Mouse (Mus musculus) embryonic facial prominence, embryonic 14.5 days (tissue): ENCODE results near the gene Wdr91. TPM values are rescaled to one million over a fixed set of nuclear protein-coding genes. Genes with fewer than 3 reads are reported as not detected.

Experiments
- ATAC-seq: fragments of 200-750 bp; cut with Nextera tagmentation; 2 replicates; pipeline ENCODE4 v1.8.0; 2017; ENCODE audit warnings: low read depth, moderate number of reproducible peaks, moderate TSS enrichment
- DNase-seq: peaks from one replicate; pipeline ENCODE4 v3.0.0-alpha.2; 2015; ENCODE audit warnings: low spot score
- H3K27ac ChIP-seq: fragments of 300-500 bp; sonication (generic); replicated peaks from 2 replicates; pipeline ENCODE4 v1.5.1; 2014; ENCODE audit warnings: low read depth, mild to moderate bottlenecking, low read length, moderate library complexity
- H3K27me3 ChIP-seq: fragments of 300-500 bp; sonication (generic); replicated peaks from 2 replicates; pipeline ENCODE4 v1.6.1; 2014; ENCODE audit warnings: low read length; ENCODE audit not compliant: control insufficient read depth, insufficient read depth
- H3K36me3 ChIP-seq: fragments of 300-500 bp; sonication (generic); 2 replicates; pipeline ENCODE4 v1.6.1; 2014; ENCODE audit warnings: low read length, mixed read lengths; ENCODE audit not compliant: control insufficient read depth, insufficient read depth
- H3K4me1 ChIP-seq: fragments of 300-500 bp; sonication (generic); 2 replicates; pipeline ENCODE4 v1.6.1; 2014; ENCODE audit warnings: antibody characterized with exemption, low read length; ENCODE audit not compliant: control insufficient read depth, insufficient read depth
- H3K4me2 ChIP-seq: fragments of 300-500 bp; sonication (generic); 2 replicates; pipeline ENCODE4 v1.6.1; 2014; ENCODE audit warnings: low read depth, mild to moderate bottlenecking, low read length, moderate library complexity, mixed read lengths
- H3K4me3 ChIP-seq: fragments of 300-500 bp; sonication (generic); 2 replicates; pipeline ENCODE4 v1.5.1; 2014; ENCODE audit warnings: low read depth, mild to moderate bottlenecking, low read length
- H3K9ac ChIP-seq: fragments of 300-500 bp; sonication (generic); 2 replicates; pipeline ENCODE4 v1.6.1; 2014; ENCODE audit warnings: low read depth, mild to moderate bottlenecking, low read length, moderate library complexity, mixed read lengths
- H3K9me3 ChIP-seq: fragments of 300-500 bp; sonication (generic); 2 replicates; pipeline ENCODE4 v1.6.1; 2016; ENCODE audit warnings: low read length; ENCODE audit not compliant: control insufficient read depth
- WGBS: fragments of 180-500 bp; shearing (Covaris S2); extraction: QIAGEN DNeasy Blood & Tissue Kit; methylation state at CpG from one replicate; pipeline ENCODE4 v1.1.7; 2014; 5-methylcytosine and 5-hydroxymethylcytosine counted together
- polyA plus RNA-seq: library from polyadenylated mRNA; unstranded; fragments of >200 nt; fragmentation: Nextera tagmentation; extraction: Ambion mirVana; gene quantifications from 2 replicates; pipeline ENCODE4 v1.2.1, GENCODE M21; 2014

Wdr91 gene
- polyA plus RNA-seq, 1 experiment from 2014 or later: 8.6 TPM

DNA sequence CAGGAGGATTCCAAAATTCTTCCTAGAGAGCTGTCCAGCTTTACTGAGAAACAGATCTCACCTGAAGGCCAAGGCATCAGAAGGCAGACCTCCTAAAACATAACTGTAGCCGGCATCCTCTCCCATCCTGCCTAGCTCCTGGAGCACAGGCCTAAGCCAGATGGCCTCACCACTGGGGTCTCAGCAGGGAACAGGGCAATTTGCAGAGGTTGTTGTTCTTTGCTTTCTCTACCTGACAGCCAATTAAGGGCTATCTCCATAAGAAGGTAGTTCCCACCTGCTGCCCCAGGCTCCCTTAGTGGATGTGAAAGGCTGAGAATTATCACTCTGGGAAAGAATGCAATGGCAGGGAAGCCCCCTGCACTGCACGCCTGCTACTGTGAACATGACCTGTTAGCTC is 9.7 kb downstream of the Wdr91 start:
- Histone ChIP-seq H3K27me3 (no peaks in the 10 kb centered on the region), H3K27ac (no peak overlapping the region), H3K4me2 (no peak overlapping the region), H3K9ac (no peak overlapping the region), H3K36me3 (peaks cover 75% of the 10 kb centered on the region), H3K4me3 (no peak overlapping the region), H3K4me1 (no peaks in the 10 kb centered on the region), H3K9me3 (no peaks in the 10 kb centered on the region)
- 78% methylated on average over 2 of the region's 2 CpGs for WGBS
- ATAC-seq: peak; percentile 30; the same call in 1 of the 2 replicates
- no peak for DNase-seq

DNA sequence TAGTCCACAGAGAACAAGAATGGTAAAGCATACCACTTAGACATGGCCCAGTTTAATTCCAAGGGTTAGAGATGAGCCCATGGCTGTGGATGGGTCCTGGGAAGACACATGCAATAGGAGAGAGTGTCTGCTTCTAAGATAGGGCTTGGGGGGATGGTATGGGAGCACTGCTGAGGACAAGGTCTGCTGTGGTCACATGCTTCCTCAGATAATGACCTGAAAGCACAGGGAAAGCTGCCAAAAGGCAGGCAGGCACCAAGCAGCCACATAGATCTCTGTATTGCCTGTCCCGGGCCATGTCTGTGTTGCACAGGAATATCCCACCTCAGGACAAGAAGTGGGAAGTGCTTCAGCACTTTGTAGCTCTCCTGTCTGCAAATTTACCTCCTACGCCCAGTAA is 11.5 kb downstream of the Wdr91 start:
- WGBS: 92% methylated on average over 2 of the region's 2 CpGs
- Histone ChIP-seq H3K9ac (no peak overlapping the region), H3K4me3 (no peak overlapping the region), H3K9me3 (no peaks in the 10 kb centered on the region), H3K27me3 (no peaks in the 10 kb centered on the region), H3K36me3 (peaks cover 74% of the 10 kb centered on the region), H3K4me1 (no peaks in the 10 kb centered on the region), H3K4me2 (no peak overlapping the region), H3K27ac (no peak overlapping the region)
- no peak for DNase-seq
- ATAC-seq: no peak

DNA sequence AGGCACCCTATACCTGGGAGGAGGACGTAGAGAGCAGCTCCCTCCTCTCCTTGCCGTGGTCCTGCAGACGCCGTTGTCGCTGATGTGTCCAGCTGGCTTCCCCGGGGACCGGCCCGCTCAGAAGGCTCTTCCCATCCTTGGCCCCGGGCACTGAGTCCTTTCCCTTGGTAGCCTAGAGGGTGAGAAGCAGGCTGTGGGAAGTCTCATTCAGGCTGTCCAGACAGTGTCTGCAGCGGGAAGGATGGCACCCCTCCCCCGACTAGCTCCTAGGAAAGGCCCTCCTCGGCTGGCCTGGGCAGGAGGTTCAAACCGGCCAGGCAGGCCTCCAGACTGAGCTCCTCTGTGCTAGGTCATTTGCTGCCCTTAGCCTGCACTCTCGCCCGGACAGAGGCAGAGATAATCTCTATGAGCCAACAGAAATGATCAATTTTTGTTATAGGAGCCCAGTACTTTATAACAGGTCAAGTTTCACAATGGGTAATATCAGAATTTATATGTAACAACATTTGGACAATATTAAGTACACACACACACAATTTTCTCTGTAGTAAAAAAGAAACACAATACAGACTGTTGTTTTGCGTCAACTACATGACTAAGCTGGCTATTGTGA is 14.4 kb downstream of the Wdr91 start:
- DNase-seq: no peak
- Histone ChIP-seq H3K4me3 (no peak overlapping the region), H3K9ac (no peak overlapping the region), H3K4me2 (no peak overlapping the region), H3K27me3 (no peaks in the 10 kb centered on the region), H3K9me3 (no peaks in the 10 kb centered on the region), H3K27ac (no peak overlapping the region), H3K4me1 (no peaks in the 10 kb centered on the region), H3K36me3 (peaks cover 79% of the 10 kb centered on the region)
- ATAC-seq: no peak
- 63% methylated on average over 16 of the region's 16 CpGs for WGBS

DNA sequence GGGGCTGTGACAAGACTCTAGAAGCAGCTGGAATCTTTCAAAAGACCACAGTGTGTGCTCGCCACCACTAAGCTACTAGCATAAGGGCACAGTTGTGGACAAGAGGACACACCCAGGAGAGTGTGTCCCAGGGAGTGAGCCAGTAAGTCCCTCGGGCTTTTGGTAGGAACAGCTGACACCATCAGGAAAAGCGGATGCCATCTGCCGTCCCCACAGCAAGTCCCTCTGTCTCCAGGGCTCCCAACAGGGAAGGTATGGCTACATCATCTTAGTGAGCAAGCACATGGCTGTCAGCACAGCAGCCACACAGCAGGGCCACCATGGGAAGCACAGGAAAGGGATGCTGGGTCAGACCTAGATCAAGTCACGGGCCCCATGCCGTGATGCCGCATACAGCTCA is 15.1 kb downstream of the Wdr91 start:
- WGBS: 87% methylated on average over 7 of the region's 7 CpGs
- H3K4me1 ChIP-seq: no peaks in the 10 kb centered on the region
- no peaks in the 10 kb centered on the region for H3K27me3 ChIP-seq
- H3K36me3 ChIP-seq: peaks cover 80% of the 10 kb centered on the region
- H3K4me2 ChIP-seq: no peak overlapping the region
- no peak overlapping the region for H3K4me3 ChIP-seq
- ATAC-seq (peak; percentile 41), DNase-seq (no peak)
- H3K9ac ChIP-seq: no peak overlapping the region
- H3K9me3 ChIP-seq: no peaks in the 10 kb centered on the region
- H3K27ac ChIP-seq: no peak overlapping the region

- peaks cover 76% of the 10 kb centered on the region for H3K36me3 ChIP-seq
- ATAC-seq: no peak
- DNase-seq: no peak
- H3K4me3 ChIP-seq: no peak overlapping the region
- H3K9me3 ChIP-seq: no peaks in the 10 kb centered on the region
- no peak overlapping the region for H3K4me2 ChIP-seq
- H3K27me3 ChIP-seq: no peaks in the 10 kb centered on the region
- 0 out of 2 replicates have a peak overlapping the region, but pooled peaks have one; percentile 15 for H3K9ac ChIP-seq
- no peaks in the 10 kb centered on the region; the same call in 1 of the 2 replicates for H3K4me1 ChIP-seq
- no peak overlapping the region for H3K27ac ChIP-seq
- WGBS: 46% methylated on average over 4 of the region's 4 CpGs
These were observed 21.5 kb downstream of the Wdr91 start for GRCm38 (mm10) chr6:34889185-34889584.

GRCm38 (mm10) chr6:34887131-34887850 is 23.4 kb downstream of the Wdr91 start:
- H3K27me3 ChIP-seq: no peaks in the 10 kb centered on the region
- WGBS: 52% methylated on average over 6 of the region's 6 CpGs
- H3K27ac ChIP-seq: no peak overlapping the region; the same call in 1 of the 2 replicates
- DNase-seq (peak; percentile 81), ATAC-seq (peak; percentile 81)
- H3K4me1 ChIP-seq: no peaks in the 10 kb centered on the region; the same call in 1 of the 2 replicates
- peak overlapping the region; percentile 22; the same call in 1 of the 2 replicates for H3K9ac ChIP-seq
- H3K4me3 ChIP-seq: no peak overlapping the region
- H3K36me3 ChIP-seq: peaks cover 67% of the 10 kb centered on the region
- no peaks in the 10 kb centered on the region for H3K9me3 ChIP-seq
- H3K4me2 ChIP-seq: no peak overlapping the region

- Histone ChIP-seq H3K36me3 (peaks cover 55% of the 10 kb centered on the region), H3K4me2 (no peak overlapping the region), H3K4me1 (no peaks in the 10 kb centered on the region; the same call in 1 of the 2 replicates), H3K9me3 (no peaks in the 10 kb centered on the region), H3K4me3 (no peak overlapping the region), H3K27me3 (no peaks in the 10 kb centered on the region), H3K27ac (no peak overlapping the region), H3K9ac (no peak overlapping the region)
- WGBS: 79% methylated on average over 7 of the region's 7 CpGs
- DNase-seq (no peak), ATAC-seq (no peak)
These were observed 26.0 kb downstream of the Wdr91 start for GRCm38 (mm10) chr6:34884724-34885123.

DNA sequence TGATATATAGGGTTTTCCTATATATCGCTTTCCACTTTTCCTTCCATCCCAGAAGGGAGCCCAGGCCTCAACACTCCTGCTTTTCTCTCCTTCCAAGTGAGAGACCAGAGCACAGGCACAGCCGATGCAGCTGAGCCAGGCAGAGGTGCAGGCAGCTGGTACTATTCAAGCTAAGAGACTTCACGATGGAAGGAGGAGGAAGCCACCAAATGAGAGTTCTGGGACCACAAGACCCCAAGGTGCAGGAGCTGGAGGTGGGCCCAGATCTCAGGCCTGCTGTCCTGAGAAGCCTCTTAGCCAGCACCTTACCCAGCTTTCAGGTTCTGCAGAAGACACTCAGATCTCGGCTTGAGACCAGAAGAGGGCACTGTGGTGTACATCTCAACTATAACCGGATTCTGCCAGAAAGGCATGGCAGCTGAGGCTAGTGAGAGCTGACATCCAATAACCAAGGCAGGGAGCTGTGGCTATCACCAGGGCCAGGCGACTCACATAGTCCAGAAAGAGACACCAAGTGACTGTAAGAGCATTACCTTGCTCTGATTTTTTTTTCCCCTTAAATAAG is 30.7 kb downstream of the Wdr91 start:
- DNase-seq (no peak), ATAC-seq (no peak)
- H3K4me1 ChIP-seq: peaks cover 15% of the 10 kb centered on the region
- no peak overlapping the region for H3K4me2 ChIP-seq
- H3K9me3 ChIP-seq: no peaks in the 10 kb centered on the region
- H3K4me3 ChIP-seq: no peak overlapping the region
- H3K36me3 ChIP-seq: peaks cover 32% of the 10 kb centered on the region
- WGBS: 61% methylated on average over 6 of the region's 6 CpGs
- H3K9ac ChIP-seq: no peak overlapping the region
- H3K27me3 ChIP-seq: no peaks in the 10 kb centered on the region
- H3K27ac ChIP-seq: no peak overlapping the region
